Mouse (Mus musculus) kidney, adult 2 months (tissue): ENCODE results near the gene Olig3.

Experiments used
- CTCF ChIP-seq: fragments of 200-500 bp; conservative IDR thresholded peaks from 2 replicates; pipeline ENCODE4 v1.5.1; 2011; ENCODE audit warnings: low read depth, mild to moderate bottlenecking, control low read depth, low read length, moderate library complexity, mixed read lengths; ENCODE audit not compliant: insufficient read depth, insufficient read length
- POLR2A ChIP-seq: fragments of 200-500 bp; IDR thresholded peaks from one replicate; pipeline ENCODE4 v1.6.1; 2011; ENCODE audit warnings: low read depth, low read length, control low read depth

DNA sequence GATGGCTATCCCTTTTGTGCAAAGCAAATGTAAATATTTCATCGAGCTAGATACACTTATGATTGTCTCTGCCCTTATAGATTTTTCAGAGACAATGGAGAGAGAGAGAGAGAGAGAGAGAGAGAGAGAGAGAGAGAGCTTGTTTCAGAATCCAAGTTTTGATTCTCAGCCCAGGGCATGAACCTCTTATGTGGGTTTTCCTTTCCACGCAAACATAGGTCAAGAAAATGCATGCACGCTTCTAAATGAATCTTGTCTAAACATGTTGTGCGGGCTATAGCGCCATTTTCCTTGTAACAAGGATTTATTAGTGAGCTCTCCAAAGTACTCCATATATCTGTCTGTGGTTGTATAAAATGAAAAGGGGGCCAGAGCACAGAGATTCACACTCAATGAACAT, 1.5 kb downstream of the Olig3 start:
- no peak for TF ChIP-seq CTCF
- no peak for TF ChIP-seq POLR2A
